Mouse (Mus musculus) hindlimb bud, embryonic 11.5 days (tissue): Measurements from ENCODE around the gene Gfy.
"Not testable (repeated sequence)": the region's sequence is repeated elsewhere in the genome, so short reads cannot be mapped to it uniquely, and the experiment has no call there.

Experiments used
- DNase-seq: peaks from one replicate; pipeline ENCODE4 v3.0.0-alpha.2; 2012; ENCODE audit warnings: low read depth, low spot score; ENCODE audit errors: extremely low spot score

Gene Gfy

GRCm38 (mm10) chr7:45193871-45194785 lies 14.8 kb upstream of the Gfy start:
- no peak for DNase-seq

GRCm38 (mm10) chr7:45193406-45193805 lies 14.0 kb upstream of the Gfy start:
- DNase-seq, result no peak

GRCm38 (mm10) chr7:45192585-45193310 lies 13.4 kb upstream of the Gfy start:
- no peak for DNase-seq

GRCm38 (mm10) chr7:45191803-45192363 lies 12.5 kb upstream of the Gfy start:
- DNase-seq, result peak; percentile 33

GRCm38 (mm10) chr7:45191161-45191560 lies 11.8 kb upstream of the Gfy start:
- no peak for DNase-seq

- no peak for DNase-seq
Observed at GRCm38 (mm10) chr7:45190186-45190585, 10.8 kb upstream of the Gfy start.

GRCm38 (mm10) chr7:45189600-45189999 lies 10.2 kb upstream of the Gfy start:
- DNase-seq, result no peak

- DNase-seq, result no peak
Observed at GRCm38 (mm10) chr7:45185921-45186320, 6.6 kb upstream of the Gfy start.

GRCm38 (mm10) chr7:45183672-45184071 lies 4.3 kb upstream of the Gfy start:
- no peak for DNase-seq

GRCm38 (mm10) chr7:45182606-45183005 lies 3.2 kb upstream of the Gfy start:
- no peak for DNase-seq

GRCm38 (mm10) chr7:45182199-45182601 lies 2.8 kb upstream of the Gfy start:
- DNase-seq, result peak; percentile 62

- no peak for DNase-seq
Observed at GRCm38 (mm10) chr7:45181540-45181939, 2.2 kb upstream of the Gfy start.

- DNase-seq, result no peak
Observed at GRCm38 (mm10) chr7:45180896-45181477, 1.6 kb upstream of the Gfy start, which contains the start of gene Pth2. TSS of gene Pth2 (plus strand) at chr7:45180995.

- no peak for DNase-seq
Observed at GRCm38 (mm10) chr7:45178550-45178949, 819 bp downstream of the Gfy start.

GRCm38 (mm10) chr7:45176356-45176755 lies 3.0 kb downstream of the Gfy start:
- no peak for DNase-seq

- DNase-seq, result no peak
Observed at GRCm38 (mm10) chr7:45175929-45176328, 3.4 kb downstream of the Gfy start.

- no peak for DNase-seq
Observed at GRCm38 (mm10) chr7:45175398-45175797, 4.0 kb downstream of the Gfy start.

GRCm38 (mm10) chr7:45174567-45175280 lies 4.6 kb downstream of the Gfy start:
- DNase-seq, result no peak

GRCm38 (mm10) chr7:45173772-45174171 lies 5.6 kb downstream of the Gfy start:
- not testable (repeated sequence) for DNase-seq

- no peak for DNase-seq
Observed at GRCm38 (mm10) chr7:45172974-45173373, 6.4 kb downstream of the Gfy start.

GRCm38 (mm10) chr7:45169495-45169894 lies 9.9 kb downstream of the Gfy start:
- no peak for DNase-seq
